Mouse (Mus musculus) lung, postnatal 10 days (tissue): ENCODE data around the gene Tpcn1.
"Not testable (repeated sequence)": the region's sequence is repeated elsewhere in the genome, so short reads cannot be mapped to it uniquely, and the experiment has no call there.

Experiments used
- DNase-seq: peaks from one replicate; pipeline ENCODE4 v3.0.0; 2021

The Tpcn1 gene

GRCm38 (mm10) chr5:120505781-120506180, 82.7 kb downstream of the Tpcn1 start:
- no peak for DNase-seq

DNA sequence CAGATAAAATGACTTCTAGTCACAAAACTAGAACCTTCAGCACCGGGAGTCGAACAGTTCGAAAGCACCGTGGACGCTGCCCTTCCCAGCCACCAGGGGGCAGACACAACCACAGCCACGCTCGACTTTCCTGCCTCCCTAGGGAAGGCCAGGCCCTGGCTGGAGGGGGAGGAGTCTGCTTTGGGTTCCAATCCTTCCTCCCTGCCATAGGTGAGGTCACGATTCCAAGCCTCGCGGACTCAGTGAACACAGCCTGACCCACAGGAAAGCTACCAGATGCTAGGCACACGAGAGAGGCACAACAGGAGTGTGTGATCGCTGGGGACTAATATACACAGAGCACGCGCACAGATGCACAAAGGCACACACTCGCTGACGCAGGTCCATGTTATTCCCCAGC, 83.1 kb downstream of the Tpcn1 start:
- DNase-seq: peak; percentile 88

- DNase-seq: peak; percentile 84
Observed at GRCm38 (mm10) chr5:120503144-120503795, 85.2 kb downstream of the Tpcn1 start, which contains the start of gene Plbd2. Gene Plbd2 (minus strand): TSS chr5:120503625.

- no peak for DNase-seq
Observed at GRCm38 (mm10) chr5:120502675-120503143, 85.8 kb downstream of the Tpcn1 start.

- no peak for DNase-seq
Observed at GRCm38 (mm10) chr5:120502147-120502621, 86.3 kb downstream of the Tpcn1 start.

GRCm38 (mm10) chr5:120500609-120501008, 87.9 kb downstream of the Tpcn1 start:
- DNase-seq: not testable (repeated sequence)

GRCm38 (mm10) chr5:120499202-120499601, 89.3 kb downstream of the Tpcn1 start:
- DNase-seq: no peak

GRCm38 (mm10) chr5:120497071-120497470, 91.4 kb downstream of the Tpcn1 start:
- DNase-seq: no peak

GRCm38 (mm10) chr5:120495703-120496226, 92.7 kb downstream of the Tpcn1 start:
- DNase-seq: no peak

- no peak for DNase-seq
Observed at GRCm38 (mm10) chr5:120495064-120495702, 93.3 kb downstream of the Tpcn1 start.

- no peak for DNase-seq
Observed at GRCm38 (mm10) chr5:120493873-120494395, 94.5 kb downstream of the Tpcn1 start.

- no peak for DNase-seq
Observed at GRCm38 (mm10) chr5:120493440-120493839, 95.0 kb downstream of the Tpcn1 start.

- DNase-seq: peak; percentile 29
Observed at GRCm38 (mm10) chr5:120492437-120492836, 96.0 kb downstream of the Tpcn1 start.

DNA sequence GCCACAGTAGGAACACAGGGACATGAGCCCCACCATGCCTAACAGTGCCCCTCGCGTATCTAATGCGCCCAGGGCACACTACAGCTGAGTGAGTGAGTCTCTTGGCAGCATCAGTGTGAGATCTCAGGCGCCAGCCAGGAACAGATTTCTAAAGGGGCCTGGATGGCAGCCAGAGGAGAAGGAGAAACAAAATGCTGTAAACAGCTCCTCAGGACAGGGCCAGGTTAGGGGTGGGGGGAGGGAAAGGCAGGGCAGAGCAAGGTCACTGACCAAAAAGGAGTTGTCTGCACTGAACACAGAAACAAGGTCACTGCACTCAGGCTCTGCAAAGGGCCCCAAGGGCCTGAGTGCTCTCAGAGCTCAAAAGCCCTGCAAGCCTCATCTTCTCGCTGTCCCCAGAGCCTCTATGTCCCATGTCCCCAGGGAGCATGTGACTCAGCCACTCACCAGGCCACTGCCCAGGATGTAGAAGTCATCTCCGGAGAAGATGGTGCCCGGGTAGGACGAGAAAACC, 97.7 kb downstream of the Tpcn1 start:
- peak; percentile 47 for DNase-seq

DNA sequence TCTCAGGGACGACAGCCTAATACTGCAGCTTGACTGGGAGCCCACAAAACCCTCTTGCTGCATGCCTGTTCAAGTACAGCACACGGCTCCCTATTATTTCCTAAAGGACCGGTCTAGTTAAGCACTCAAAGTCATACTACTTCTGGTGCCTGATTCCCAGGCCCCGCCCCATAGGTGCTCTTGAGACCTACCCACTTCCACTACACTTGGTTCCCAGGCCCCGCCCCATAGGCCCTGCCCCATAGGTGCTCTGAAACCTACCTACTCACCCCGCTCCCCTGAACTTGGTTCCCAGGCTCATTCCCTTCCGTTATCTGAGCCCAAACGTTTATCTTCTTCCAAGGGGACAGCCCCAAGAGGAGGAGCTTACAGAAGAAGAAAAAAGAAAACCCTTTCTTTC, 100.6 kb downstream of the Tpcn1 start:
- DNase-seq: no peak
